ENCODE assay signal across 8 mouse cellular contexts in genomic region chr12:105336421-105337289, GRCm38 (mm10). TPM values are rescaled to one million over a fixed set of nuclear protein-coding genes. Genes with fewer than 3 reads are reported as not detected.
DNase-seq lines count a peak whose midpoint lies in the region; ATAC-seq and TF ChIP-seq lines count a peak whose summit lies in the region.

No protein-coding gene starts in this region.

- H3K27me3 ChIP-seq in embryonic facial prominence, embryonic 11.5 days (ENCODE audit: control insufficient read depth, insufficient read depth, low read length), result peaks cover 24% of the 10 kb centered on the region
- peaks cover 24% of the 10 kb centered on the region for H3K27me3 ChIP-seq in intestine, embryonic 16.5 days (replicated peaks; ENCODE audit: control insufficient read depth, insufficient read depth, low read length)

- peak; percentile 8 for DNase-seq in adrenal gland, adult 2 months
- no peak for DNase-seq in adrenal gland, postnatal 10 days
- DNase-seq in ES-E14 (ENCODE audit: low read depth, low spot score) (peak; percentile 61), liver (peak; percentile 15)
- peak; percentile 80 for DNase-seq in embryonic facial prominence, embryonic 11.5 days (ENCODE audit: low spot score)
- DNase-seq in right cerebral cortex, postnatal 10 days (ENCODE audit: low spot score in 2 of 2), result peak; percentile 90 to 91
- no peak for DNase-seq in spleen, adult 18-20 months

- H3K4me3 ChIP-seq in ES-E14 (ENCODE audit: insufficient read depth in 1 of 2, low read depth in 1 of 2, low read length in 2 of 2, poor library complexity in 1 of 2, severe bottlenecking in 1 of 2), result peak overlapping the region; percentile 72 to 77
- peak overlapping the region; percentile 60 for H3K4me3 ChIP-seq in embryonic facial prominence, embryonic 11.5 days (ENCODE audit: low read depth, low read length)
- H3K4me3 ChIP-seq in intestine, embryonic 16.5 days (ENCODE audit: low read length), result peak overlapping the region; percentile 60

- H3K9me3 ChIP-seq in ES-E14 (ENCODE audit: control insufficient read depth, insufficient read depth, low read depth, low read length), result no peaks in the 10 kb centered on the region
- H3K9me3 ChIP-seq in embryonic facial prominence, embryonic 11.5 days (replicated peaks; ENCODE audit: control insufficient read depth, low read length), result no peaks in the 10 kb centered on the region
- no peaks in the 10 kb centered on the region for H3K9me3 ChIP-seq in intestine, embryonic 16.5 days (ENCODE audit: control insufficient read depth, low read length)

- H3K4me1 ChIP-seq in ES-E14 (ENCODE audit: control insufficient read depth in 2 of 2, insufficient read depth in 2 of 2, low read length in 2 of 2, poor library complexity in 1 of 2), result peaks cover 0 to 8% of the 10 kb centered on the region in 2 experiments; a peak in 2 of 4 replicates
- no peaks in the 10 kb centered on the region; the same call in 1 of the 2 replicates for H3K4me1 ChIP-seq in embryonic facial prominence, embryonic 11.5 days (ENCODE audit: control insufficient read depth, insufficient read depth, low read length)
- peaks cover 4% of the 10 kb centered on the region for H3K4me1 ChIP-seq in intestine, embryonic 16.5 days (ENCODE audit: control insufficient read depth, insufficient read depth, low read length)

- in situ Hi-C loops in ES-E14 (cut with MboI; ENCODE audit: low sequenced_read_pairs in 2 of 2, unreplicated experiment in 2 of 2), result no loop called here

- WGBS in embryonic facial prominence, embryonic 11.5 days, result under 1% methylated on average over 75 of the region's 77 CpGs
- WGBS in intestine, embryonic 16.5 days, result 2% methylated on average over 63 of the region's 77 CpGs

- ATAC-seq in embryonic facial prominence, embryonic 11.5 days (replicated peaks; ENCODE audit: insufficient number of reproducible peaks, low FRiP score, low TSS enrichment, low read depth), result peak; percentile 88
- ATAC-seq in intestine, embryonic 16.5 days, result peak; percentile 73

- H3K27ac ChIP-seq in ES-E14 (ENCODE audit: insufficient read depth, low read depth, low read length, poor library complexity, severe bottlenecking), result no peak overlapping the region
- H3K27ac ChIP-seq in embryonic facial prominence, embryonic 11.5 days (replicated peaks; ENCODE audit: low read depth, low read length), result no peak overlapping the region
- no peak overlapping the region for H3K27ac ChIP-seq in intestine, embryonic 16.5 days (ENCODE audit: low read length)

- H3K36me3 ChIP-seq in ES-E14 (ENCODE audit: control insufficient read depth, insufficient read depth, low read length, poor library complexity, severe bottlenecking), result no peaks in the 10 kb centered on the region
- no peaks in the 10 kb centered on the region for H3K36me3 ChIP-seq in embryonic facial prominence, embryonic 11.5 days (replicated peaks; ENCODE audit: control insufficient read depth, insufficient read depth, low read depth, low read length)
- no peaks in the 10 kb centered on the region for H3K36me3 ChIP-seq in intestine, embryonic 16.5 days (ENCODE audit: control insufficient read depth, insufficient read depth, low read length)

- H3K4me2 ChIP-seq in embryonic facial prominence, embryonic 11.5 days (ENCODE audit: low read depth, low read length), result peak overlapping the region; percentile 99
- peak overlapping the region; percentile 99 for H3K4me2 ChIP-seq in intestine, embryonic 16.5 days (ENCODE audit: low read depth, low read length)

- H3K9ac ChIP-seq in ES-E14 (ENCODE audit: insufficient read depth, low read depth, low read length, poor library complexity, severe bottlenecking), result peak overlapping the region; percentile 60
- peak overlapping the region; percentile 52 for H3K9ac ChIP-seq in embryonic facial prominence, embryonic 11.5 days (replicated peaks; ENCODE audit: low read length)
- H3K9ac ChIP-seq in intestine, embryonic 16.5 days (ENCODE audit: low read depth, low read length), result peak overlapping the region; percentile 56

TF ChIP-seq in ES-E14, 5 proteins besides CTCF, POLR2A, EP300 and RAD21:
- no peak for TF ChIP-seq ZNF384 (IDR thresholded peaks at IDR 0.05; ENCODE audit: low read depth, low read length)
- TF ChIP-seq ZC3H11A (IDR thresholded peaks at IDR 0.05; ENCODE audit: borderline replicate concordance, low read depth, low read length), result no peak
- TF ChIP-seq HCFC1 (IDR thresholded peaks at IDR 0.05; ENCODE audit: borderline replicate concordance, insufficient read depth, low read length), result no peak

RNA-seq across cellular contexts. Expression of gene Tunar, which starts 3.0 kb away (rescaled TPM):
- under 1 TPM; 0.32 to 0.41 TPM for total RNA-seq in adrenal gland, adult 2 months (2021)
- 0.36 and 0.54 TPM in 2 replicates for polyA plus RNA-seq in adrenal gland, adult 2 months (2012; rRNA removed)
- total RNA-seq in adrenal gland, postnatal 10 days (2021), result under 1 TPM; 0.21 to 0.57 TPM
- 0.89 and 1.2 TPM in 2 replicates for total RNA-seq in ES-E14 (2012; rRNA removed)
- polyA plus RNA-seq in embryonic facial prominence, embryonic 11.5 days (2014; fragmentation: Nextera tagmentation; extraction: Ambion mirVana), result 0.46 and 0.57 TPM in 2 replicates
- 0.10 and 0.15 TPM in 2 replicates for polyA plus RNA-seq in intestine, embryonic 16.5 days (2015; fragmentation: Nextera tagmentation; extraction: Ambion mirVana)

Comparison
In these comparisons a context has a peak if more than half of its experiments do, and no peak if none do; other contexts are left out.
1. DNase-seq: peak in adrenal gland, adult 2 months (single experiment), ES-E14 (single experiment), embryonic facial prominence, embryonic 11.5 days (single experiment), liver (single experiment) and right cerebral cortex, postnatal 10 days (2 of 2); none in adrenal gland, postnatal 10 days (single experiment) and spleen, adult 18-20 months (0 of 2).
2. Peak in every context shown above with its lines, with median percentiles within 50 percentile points of each other: H3K4me3 ChIP-seq and H3K9ac ChIP-seq.